Mouse (Mus musculus) forebrain, embryonic 14.5 days (tissue): ENCODE measurements around the gene Rsu1. TPM values are rescaled to one million over a fixed set of nuclear protein-coding genes. Genes with fewer than 3 reads are reported as not detected.
A peak's percentile ranks its signal among the peaks of the same experiment; 100 is the strongest.

Experiments used
- ATAC-seq: fragments of 200-750 bp; cut with Nextera tagmentation; 2 replicates; pipeline ENCODE4 v1.8.0; 2017; ENCODE audit warnings: mild to moderate bottlenecking, moderate library complexity
- DNase-seq: peaks from one replicate; pipeline ENCODE4 v3.0.0-alpha.2; 2015; ENCODE audit warnings: low spot score
- H3K27ac ChIP-seq: fragments of 300-500 bp; sonication (generic); 2 replicates; pipeline ENCODE4 v1.5.1; 2014; ENCODE audit warnings: low read depth, mild to moderate bottlenecking, control low read depth, low read length, moderate library complexity
- H3K27me3 ChIP-seq: fragments of 300-500 bp; sonication (generic); replicated peaks from 2 replicates; pipeline ENCODE4 v1.6.1; 2014; ENCODE audit warnings: low read length, control low read depth, mixed read lengths; ENCODE audit not compliant: control insufficient read depth, insufficient read depth
- H3K36me3 ChIP-seq: fragments of 300-500 bp; sonication (generic); 2 replicates; pipeline ENCODE4 v1.6.1; 2014; ENCODE audit warnings: low read length, control low read depth; ENCODE audit not compliant: control insufficient read depth, insufficient read depth
- H3K4me1 ChIP-seq: fragments of 300-500 bp; sonication (generic); 2 replicates; pipeline ENCODE4 v1.6.1; 2014; ENCODE audit warnings: antibody characterized with exemption, low read length, control low read depth; ENCODE audit not compliant: control insufficient read depth, insufficient read depth
- H3K4me2 ChIP-seq: fragments of 300-500 bp; sonication (generic); 2 replicates; pipeline ENCODE4 v1.6.1; 2014; ENCODE audit warnings: mild to moderate bottlenecking, control low read depth, low read length
- H3K4me3 ChIP-seq: fragments of 300-500 bp; sonication (generic); 2 replicates; pipeline ENCODE4 v1.5.1; 2014; ENCODE audit warnings: low read depth, low read length, control low read depth
- H3K9ac ChIP-seq: fragments of 300-500 bp; sonication (generic); 2 replicates; pipeline ENCODE4 v1.6.1; 2014; ENCODE audit warnings: mild to moderate bottlenecking, low read length, control low read depth, moderate library complexity
- H3K9me3 ChIP-seq: fragments of 300-500 bp; sonication (generic); replicated peaks from 2 replicates; pipeline ENCODE4 v1.6.1; 2016; ENCODE audit warnings: low read length, control low read depth, mixed read lengths; ENCODE audit not compliant: control insufficient read depth
- WGBS: fragments of 180-500 bp; shearing (Covaris S2); extraction: QIAGEN DNeasy Blood & Tissue Kit; methylation state at CpG from one replicate; pipeline ENCODE4 v1.1.7; 2014; 5-methylcytosine and 5-hydroxymethylcytosine counted together
- polyA plus RNA-seq: library from polyadenylated mRNA; unstranded; fragments of >200 nt; fragmentation: Nextera tagmentation; extraction: Ambion mirVana; gene quantifications from 2 replicates; pipeline ENCODE4 v1.2.1, GENCODE M21; 2014

Gene Rsu1
- polyA plus RNA-seq, 1 experiment from 2014 or later: 57.2 TPM

GRCm38 (mm10) chr2:13038772-13039171 lies 232.4 kb downstream of the Rsu1 start:
- Histone ChIP-seq H3K4me1 (no peaks in the 10 kb centered on the region), H3K27me3 (no peaks in the 10 kb centered on the region), H3K4me2 (no peak overlapping the region), H3K4me3 (no peak overlapping the region), H3K9ac (no peak overlapping the region), H3K36me3 (no peaks in the 10 kb centered on the region), H3K27ac (no peak overlapping the region), H3K9me3 (no peaks in the 10 kb centered on the region)
- no peak for ATAC-seq
- 73% methylated on average over 3 of the region's 3 CpGs for WGBS
- peak; percentile 20 for DNase-seq

Other genes with a start within 250 kb of the Rsu1 start
- gene Cubn, start 220.4 kb upstream of the Rsu1 start, polyA plus RNA-seq: 0.29 and 0.41 TPM in 2 replicates